Mouse (Mus musculus): Measurements from ENCODE around the gene St3gal6. TPM values are rescaled to one million over a fixed set of nuclear protein-coding genes. Genes with fewer than 3 reads are reported as not detected.

St3gal6 gene
- polyA plus RNA-seq, 1 experiment = 11.5 TPM

DNA sequence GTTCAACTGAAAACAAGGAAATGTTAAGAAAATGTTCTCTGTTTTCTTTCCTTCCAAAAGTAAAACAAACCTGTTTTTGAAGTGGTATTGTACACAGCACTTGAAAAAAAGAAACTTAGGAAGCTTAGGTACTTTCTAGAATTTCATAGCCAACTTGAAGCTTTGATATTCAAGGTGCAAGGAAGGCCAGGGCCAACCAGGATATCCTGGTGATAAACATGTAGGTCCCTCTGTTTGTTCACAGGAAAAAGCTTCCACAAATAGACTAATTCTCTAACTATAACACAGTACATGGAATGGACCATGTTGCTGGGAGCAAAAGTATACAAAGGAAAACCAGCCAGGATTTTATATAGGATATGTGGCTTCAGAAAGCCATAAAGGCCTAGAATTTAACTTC, 27.3 kb downstream of the St3gal6 start:
- Histone ChIP-seq H3K27me3 (ENCODE audit: control insufficient read depth) (no peaks in the 10 kb centered on the region), H3K36me3 (ENCODE audit: control insufficient read depth) (peaks cover 93% of the 10 kb centered on the region), H3K4me1 (ENCODE audit: control insufficient read depth) (peaks cover 67% of the 10 kb centered on the region), H3K4me3 (replicated peaks) (no peak overlapping the region), H3K9me3 (ENCODE audit: control insufficient read depth, low read length) (no peaks in the 10 kb centered on the region)
- no peak for TF ChIP-seq GATA1 (IDR thresholded peaks at IDR 0.05; ENCODE audit: low read length)
- TF ChIP-seq TAL1 (IDR thresholded peaks at IDR 0.05; ENCODE audit: low read length) = no peak

DNA sequence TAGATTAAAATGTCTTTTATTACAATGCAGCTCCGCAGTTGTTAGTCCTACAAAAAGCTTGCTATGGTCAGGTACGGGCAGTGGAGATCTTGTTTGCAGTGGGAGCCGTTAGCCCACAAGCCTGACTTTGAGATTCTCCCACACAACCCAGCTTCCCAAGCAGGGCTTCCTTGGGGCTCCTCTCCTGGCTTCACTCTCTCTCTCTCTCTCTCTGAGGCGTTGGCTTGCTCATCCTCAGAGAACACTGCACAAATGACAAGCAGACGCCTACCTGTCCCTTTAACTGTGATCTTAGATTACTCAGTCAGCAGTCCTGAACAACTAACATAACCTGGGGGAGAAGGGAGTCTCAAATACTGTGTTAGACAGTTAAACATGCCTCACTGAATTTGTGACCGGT, 36.2 kb downstream of the St3gal6 start:
- peaks cover 20% of the 10 kb centered on the region for H3K4me1 ChIP-seq (ENCODE audit: control insufficient read depth)
- TF ChIP-seq GATA1 (IDR thresholded peaks at IDR 0.05; ENCODE audit: low read length) (no peak), TAL1 (IDR thresholded peaks at IDR 0.05; ENCODE audit: low read length) (no peak)
- no peaks in the 10 kb centered on the region for H3K9me3 ChIP-seq (ENCODE audit: control insufficient read depth, low read length)
- H3K27me3 ChIP-seq (ENCODE audit: control insufficient read depth) = no peaks in the 10 kb centered on the region
- H3K4me3 ChIP-seq (replicated peaks) = no peak overlapping the region
- peaks cover 99% of the 10 kb centered on the region for H3K36me3 ChIP-seq (ENCODE audit: control insufficient read depth)

DNA sequence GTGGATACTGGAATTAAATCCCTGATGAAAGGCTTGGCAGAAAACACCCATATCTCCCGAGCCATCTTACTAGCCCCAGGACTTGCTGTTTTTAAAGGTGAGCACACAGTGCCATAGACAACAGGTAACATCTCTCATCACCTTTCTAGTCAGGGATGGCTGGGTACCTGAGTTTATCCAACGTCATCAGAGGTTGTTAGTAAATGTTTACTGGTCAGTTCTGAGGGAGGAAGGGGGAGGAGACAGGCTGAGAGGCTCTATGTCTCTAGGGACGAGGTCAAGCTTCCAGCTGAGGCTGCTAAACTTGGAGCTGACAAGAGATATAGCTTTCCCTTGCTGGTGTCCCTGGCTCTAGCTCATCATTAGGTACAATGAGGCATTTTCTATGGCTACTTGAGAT, 41.7 kb downstream of the St3gal6 start:
- no peaks in the 10 kb centered on the region for H3K27me3 ChIP-seq (ENCODE audit: control insufficient read depth)
- no peak overlapping the region for H3K4me3 ChIP-seq (replicated peaks)
- peaks cover 7% of the 10 kb centered on the region; the same call in 1 of the 2 replicates for H3K9me3 ChIP-seq (ENCODE audit: control insufficient read depth, low read length)
- H3K36me3 ChIP-seq (ENCODE audit: control insufficient read depth) = peaks cover 99% of the 10 kb centered on the region
- TF ChIP-seq TAL1 (IDR thresholded peaks at IDR 0.05; ENCODE audit: low read length) (no peak), GATA1 (IDR thresholded peaks at IDR 0.05; ENCODE audit: low read length) (no peak)
- peaks cover 14% of the 10 kb centered on the region for H3K4me1 ChIP-seq (ENCODE audit: control insufficient read depth)

DNA sequence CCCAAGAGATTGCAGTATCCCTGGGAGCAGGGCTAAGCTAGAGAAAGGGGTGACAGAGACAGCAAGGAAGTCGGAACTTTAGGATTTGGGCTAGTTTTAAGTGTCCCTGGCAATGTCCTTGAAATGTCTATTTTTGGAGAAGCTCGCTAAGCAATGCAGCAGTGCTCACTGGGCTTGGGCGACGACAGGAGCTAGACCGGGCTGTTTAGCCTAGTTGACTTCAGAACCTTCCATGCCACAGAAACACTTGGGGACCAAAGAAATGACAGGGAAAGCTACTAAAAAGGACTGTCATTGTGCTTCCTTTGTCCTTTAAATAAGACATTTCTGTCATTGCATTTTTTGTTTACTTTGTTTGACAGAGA, 42.2 kb downstream of the St3gal6 start:
- H3K4me3 ChIP-seq (replicated peaks) = no peak overlapping the region
- peaks cover 99% of the 10 kb centered on the region for H3K36me3 ChIP-seq (ENCODE audit: control insufficient read depth)
- H3K4me1 ChIP-seq (ENCODE audit: control insufficient read depth) = peaks cover 14% of the 10 kb centered on the region

DNA sequence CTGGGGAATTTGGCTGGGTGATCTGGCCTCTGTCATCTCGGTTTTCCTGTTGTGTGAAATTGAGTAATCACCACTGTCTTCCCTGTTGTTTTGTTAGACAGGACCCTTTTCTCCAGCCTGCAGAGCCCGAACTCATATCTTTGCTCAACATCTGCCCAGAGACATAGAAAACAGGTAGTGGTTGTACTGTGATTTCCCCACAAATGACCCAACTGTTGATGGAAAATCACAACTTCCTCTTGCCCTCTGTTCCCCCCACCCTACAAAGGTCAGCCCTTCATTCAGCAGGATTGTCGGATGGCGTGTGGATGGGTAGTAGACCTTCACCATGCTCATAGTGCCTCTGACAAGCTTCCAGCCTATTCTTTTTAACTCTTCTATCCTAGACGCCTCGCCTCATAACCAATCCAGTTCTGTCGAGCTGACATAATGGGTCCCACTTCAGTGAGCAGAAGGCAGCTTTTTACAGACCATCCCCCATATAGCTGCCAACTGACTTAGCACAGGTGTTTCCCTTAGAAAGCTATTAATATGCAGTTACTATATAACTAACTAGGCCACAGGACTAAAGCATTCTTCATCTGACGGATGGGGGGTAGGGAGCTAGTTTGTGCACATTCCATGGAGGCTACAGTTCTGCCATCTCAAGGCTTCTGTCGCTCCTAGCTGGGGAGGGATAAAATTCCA, 42.7 kb downstream of the St3gal6 start:
- H3K4me1 ChIP-seq (ENCODE audit: control insufficient read depth) = peaks cover 16% of the 10 kb centered on the region
- TF ChIP-seq GATA1 (IDR thresholded peaks at IDR 0.05; ENCODE audit: low read length) (no peak), TAL1 (IDR thresholded peaks at IDR 0.05; ENCODE audit: low read length) (no peak)
- peaks cover 99% of the 10 kb centered on the region for H3K36me3 ChIP-seq (ENCODE audit: control insufficient read depth)
- H3K27me3 ChIP-seq (ENCODE audit: control insufficient read depth) = no peaks in the 10 kb centered on the region
- H3K4me3 ChIP-seq (replicated peaks) = no peak overlapping the region
- peaks cover 7% of the 10 kb centered on the region; the same call in 1 of the 2 replicates for H3K9me3 ChIP-seq (ENCODE audit: control insufficient read depth, low read length)

More for the DNA sequence above, 42.2 kb downstream of the St3gal6 start:
- peaks cover 7% of the 10 kb centered on the region; the same call in 1 of the 2 replicates for H3K9me3 ChIP-seq (ENCODE audit: control insufficient read depth, low read length)
- no peaks in the 10 kb centered on the region for H3K27me3 ChIP-seq (ENCODE audit: control insufficient read depth)
- TF ChIP-seq GATA1 (IDR thresholded peaks at IDR 0.05; ENCODE audit: low read length) = no peak

DNA sequence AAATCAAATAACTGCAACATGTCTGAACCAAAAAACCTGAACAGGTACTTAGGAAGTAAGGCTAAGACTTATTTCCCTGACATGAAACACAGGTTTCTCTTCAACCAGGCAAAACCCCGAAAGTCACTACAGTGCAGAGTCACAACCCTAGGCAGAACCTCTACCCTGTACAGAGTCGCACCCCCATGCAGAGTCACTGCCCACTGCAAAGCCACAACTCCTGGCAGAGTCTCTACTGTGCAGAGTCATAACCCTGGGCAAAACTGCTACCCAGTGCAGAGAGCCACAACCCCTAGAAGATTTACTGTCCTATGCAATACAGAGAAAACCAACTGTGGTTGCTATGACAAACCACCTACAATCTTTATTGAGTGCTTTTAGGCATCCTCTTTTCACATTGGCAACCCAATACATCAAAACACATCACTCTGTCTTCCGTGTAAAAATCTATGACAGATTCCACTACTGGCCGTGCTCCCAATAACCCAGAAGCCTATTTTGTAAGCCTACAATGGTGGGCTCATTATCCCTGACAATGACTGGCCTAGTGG, 44.1 kb downstream of the St3gal6 start:
- H3K27me3 ChIP-seq (ENCODE audit: control insufficient read depth) = no peaks in the 10 kb centered on the region
- H3K4me1 ChIP-seq (ENCODE audit: control insufficient read depth) = peaks cover 18% of the 10 kb centered on the region
- no peak for TF ChIP-seq GATA1 (IDR thresholded peaks at IDR 0.05; ENCODE audit: low read length)
- TF ChIP-seq TAL1 (IDR thresholded peaks at IDR 0.05; ENCODE audit: low read length) = no peak

DNA sequence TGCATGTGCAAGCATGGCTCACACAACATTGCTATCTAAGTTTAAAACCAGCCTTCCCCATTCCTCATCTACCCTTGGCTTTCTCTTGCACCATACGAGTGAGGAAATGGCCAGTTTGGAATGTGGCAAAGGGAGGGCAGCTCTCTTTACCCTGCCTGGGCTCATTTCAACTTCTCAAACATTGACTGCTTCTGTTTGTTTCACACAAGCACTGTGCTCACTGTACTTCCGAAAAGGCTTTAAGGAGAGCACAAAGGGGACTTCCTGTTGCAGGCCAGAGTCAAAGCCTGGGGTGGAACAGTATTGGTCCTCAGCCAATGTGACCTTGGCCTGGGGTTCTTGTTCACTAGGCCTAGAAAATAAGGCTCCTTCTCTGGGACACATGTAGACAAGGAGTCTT, 47.7 kb downstream of the St3gal6 start:
- Histone ChIP-seq H3K27me3 (ENCODE audit: control insufficient read depth) (no peaks in the 10 kb centered on the region), H3K36me3 (ENCODE audit: control insufficient read depth) (peaks cover 100% of the 10 kb centered on the region), H3K4me1 (ENCODE audit: control insufficient read depth) (peaks cover 15% of the 10 kb centered on the region), H3K4me3 (replicated peaks) (no peak overlapping the region), H3K9me3 (ENCODE audit: control insufficient read depth, low read length) (peaks cover 7% of the 10 kb centered on the region; the same call in 1 of the 2 replicates)
- TF ChIP-seq TAL1 (IDR thresholded peaks at IDR 0.05; ENCODE audit: low read length) = no peak
- TF ChIP-seq GATA1 (IDR thresholded peaks at IDR 0.05; ENCODE audit: low read length) = no peak

More for the DNA sequence above, 44.1 kb downstream of the St3gal6 start:
- no peak overlapping the region for H3K4me3 ChIP-seq (replicated peaks)
- peaks cover 100% of the 10 kb centered on the region for H3K36me3 ChIP-seq (ENCODE audit: control insufficient read depth)
- peaks cover 7% of the 10 kb centered on the region; the same call in 1 of the 2 replicates for H3K9me3 ChIP-seq (ENCODE audit: control insufficient read depth, low read length)

DNA sequence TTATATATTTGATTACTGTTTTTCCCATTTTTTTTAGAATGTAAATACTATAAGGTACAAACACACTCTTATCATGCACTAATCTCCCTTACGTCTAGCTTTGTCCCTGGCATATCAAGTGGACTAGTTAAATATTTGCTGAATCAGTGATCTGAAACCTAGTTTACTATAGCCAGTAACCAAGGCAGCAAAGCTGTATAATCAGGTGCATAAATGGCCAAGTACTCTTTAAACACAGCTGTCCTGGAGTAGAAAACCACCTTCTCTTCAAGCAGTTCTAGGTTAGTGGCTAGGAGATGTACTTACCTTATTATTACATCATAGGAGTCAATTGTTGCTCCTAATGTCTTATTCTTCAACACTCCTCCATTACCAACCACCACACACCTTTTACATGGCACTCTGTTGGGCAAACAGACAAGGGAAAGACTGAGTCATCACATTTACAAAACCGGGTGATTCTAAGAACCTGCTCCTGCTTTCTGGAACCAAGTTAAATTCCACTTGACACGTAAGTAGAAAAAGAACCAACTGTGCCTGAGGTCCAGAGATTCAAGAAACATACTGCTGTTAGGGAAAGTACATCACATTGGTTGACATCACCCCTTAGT, 48.4 kb downstream of the St3gal6 start:
- Histone ChIP-seq H3K4me1 (ENCODE audit: control insufficient read depth) (peaks cover 19% of the 10 kb centered on the region), H3K9me3 (ENCODE audit: control insufficient read depth, low read length) (peaks cover 7% of the 10 kb centered on the region; the same call in 1 of the 2 replicates), H3K4me3 (replicated peaks) (no peak overlapping the region), H3K27me3 (ENCODE audit: control insufficient read depth) (no peaks in the 10 kb centered on the region), H3K36me3 (ENCODE audit: control insufficient read depth) (peaks cover 100% of the 10 kb centered on the region)
- TF ChIP-seq TAL1 (IDR thresholded peaks at IDR 0.05; ENCODE audit: low read length) (no peak), GATA1 (IDR thresholded peaks at IDR 0.05; ENCODE audit: low read length) (no peak)

DNA sequence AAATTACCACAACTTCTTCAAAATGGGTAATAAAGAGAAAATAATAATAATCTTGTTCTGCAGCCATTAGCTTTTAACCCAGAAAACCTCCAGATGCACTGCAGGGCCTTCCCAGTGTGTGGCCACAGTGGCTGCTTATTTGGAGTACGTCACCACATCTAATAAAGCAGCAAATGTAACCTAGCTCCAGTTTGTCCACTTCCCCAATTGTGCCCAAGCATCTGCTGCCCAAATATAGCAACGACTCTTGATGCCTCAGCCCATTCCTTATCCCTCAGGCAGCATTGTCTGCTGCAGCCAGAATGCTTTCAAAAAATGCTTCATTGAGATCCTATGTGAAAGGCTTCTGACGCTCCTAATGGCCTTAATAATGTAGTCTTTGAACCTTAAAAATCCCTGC, 49.2 kb downstream of the St3gal6 start:
- H3K4me3 ChIP-seq (replicated peaks) = no peak overlapping the region
- TF ChIP-seq TAL1 (IDR thresholded peaks at IDR 0.05; ENCODE audit: low read length) (no peak), GATA1 (IDR thresholded peaks at IDR 0.05; ENCODE audit: low read length) (no peak)
- H3K27me3 ChIP-seq (ENCODE audit: control insufficient read depth) = no peaks in the 10 kb centered on the region
- H3K9me3 ChIP-seq (ENCODE audit: control insufficient read depth, low read length) = peaks cover 7% of the 10 kb centered on the region; the same call in 1 of the 2 replicates
- peaks cover 20% of the 10 kb centered on the region for H3K4me1 ChIP-seq (ENCODE audit: control insufficient read depth)
- H3K36me3 ChIP-seq (ENCODE audit: control insufficient read depth) = peaks cover 100% of the 10 kb centered on the region
